Mouse (Mus musculus): Measurements from ENCODE around the gene Mprip. TPM values are rescaled to one million over a fixed set of nuclear protein-coding genes. Genes with fewer than 3 reads are reported as not detected.

Mprip gene
- polyA plus RNA-seq, 1 experiment from 2014 or later: 80.4 TPM

DNA sequence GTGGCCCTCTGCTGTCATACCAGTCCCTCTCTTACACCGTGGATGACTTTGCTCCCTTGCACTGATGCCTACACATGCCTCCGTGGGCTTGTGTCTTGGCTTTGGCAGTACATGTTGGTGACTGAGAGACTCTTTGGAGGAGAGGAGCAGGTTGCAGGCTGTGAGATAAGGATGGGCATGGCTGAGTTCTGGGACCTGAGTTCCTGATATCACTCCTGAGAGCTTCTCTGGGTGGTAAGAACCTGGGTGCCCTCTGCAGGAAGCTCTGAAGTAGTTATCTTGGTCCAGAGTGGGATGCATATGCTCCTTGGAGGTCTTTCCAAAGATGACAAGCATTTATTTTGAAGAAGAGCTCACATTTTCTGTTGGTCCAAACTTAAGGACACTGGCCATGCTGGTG is 17.6 kb downstream of the Mprip start:
- no peak overlapping the region for H3K4me2 ChIP-seq (ENCODE audit: low read depth, low read length)
- no peaks in the 10 kb centered on the region for H3K27me3 ChIP-seq (replicated peaks; ENCODE audit: control insufficient read depth, insufficient read depth, low read length)
- no peaks in the 10 kb centered on the region for H3K36me3 ChIP-seq (ENCODE audit: control insufficient read depth, insufficient read depth, low read length)
- no peak overlapping the region for H3K27ac ChIP-seq (replicated peaks; ENCODE audit: low read depth, low read length)
- H3K9ac ChIP-seq (ENCODE audit: low read depth, low read length): no peak overlapping the region
- ATAC-seq (ENCODE audit: low read depth) (no peak), DNase-seq (ENCODE audit: low spot score) (no peak)
- no peaks in the 10 kb centered on the region for H3K4me1 ChIP-seq (ENCODE audit: control insufficient read depth, insufficient read depth, low read length)
- no peaks in the 10 kb centered on the region for H3K9me3 ChIP-seq (ENCODE audit: control insufficient read depth, low read length)
- WGBS: 85% methylated on average over 2 of the region's 2 CpGs
- no peak overlapping the region for H3K4me3 ChIP-seq (ENCODE audit: low read depth, low read length)

DNA sequence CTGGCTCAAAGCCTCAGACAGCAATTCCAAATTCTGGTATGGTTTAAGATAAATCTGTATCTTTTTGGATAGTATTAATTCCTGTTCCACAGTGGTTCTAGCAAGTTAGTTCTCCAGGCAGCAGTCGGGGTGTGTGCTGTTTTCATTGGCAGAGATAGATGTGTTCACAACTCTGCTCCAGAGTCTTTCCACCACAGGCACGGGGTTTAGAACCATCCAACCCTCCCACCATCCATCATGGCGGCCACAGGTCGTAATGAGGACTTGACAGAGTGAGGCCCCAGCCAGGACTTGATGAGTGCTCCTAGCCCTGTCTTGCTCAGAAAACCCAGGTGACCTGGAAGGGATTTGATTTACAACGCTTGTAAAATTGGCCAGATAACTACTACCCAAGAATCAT is 19.0 kb downstream of the Mprip start:
- no peak for ATAC-seq (ENCODE audit: low read depth)
- no peak for DNase-seq (ENCODE audit: low spot score)
- no peaks in the 10 kb centered on the region for H3K4me1 ChIP-seq (ENCODE audit: control insufficient read depth, insufficient read depth, low read length)
- H3K9me3 ChIP-seq (ENCODE audit: control insufficient read depth, low read length): no peaks in the 10 kb centered on the region
- H3K9ac ChIP-seq (ENCODE audit: low read depth, low read length): no peak overlapping the region
- no peaks in the 10 kb centered on the region for H3K27me3 ChIP-seq (replicated peaks; ENCODE audit: control insufficient read depth, insufficient read depth, low read length)
- no peak overlapping the region for H3K27ac ChIP-seq (replicated peaks; ENCODE audit: low read depth, low read length)
- H3K4me3 ChIP-seq (ENCODE audit: low read depth, low read length): no peak overlapping the region
- H3K36me3 ChIP-seq (ENCODE audit: control insufficient read depth, insufficient read depth, low read length): no peaks in the 10 kb centered on the region
- 89% methylated on average over 5 of the region's 5 CpGs for WGBS
- H3K4me2 ChIP-seq (ENCODE audit: low read depth, low read length): no peak overlapping the region

DNA sequence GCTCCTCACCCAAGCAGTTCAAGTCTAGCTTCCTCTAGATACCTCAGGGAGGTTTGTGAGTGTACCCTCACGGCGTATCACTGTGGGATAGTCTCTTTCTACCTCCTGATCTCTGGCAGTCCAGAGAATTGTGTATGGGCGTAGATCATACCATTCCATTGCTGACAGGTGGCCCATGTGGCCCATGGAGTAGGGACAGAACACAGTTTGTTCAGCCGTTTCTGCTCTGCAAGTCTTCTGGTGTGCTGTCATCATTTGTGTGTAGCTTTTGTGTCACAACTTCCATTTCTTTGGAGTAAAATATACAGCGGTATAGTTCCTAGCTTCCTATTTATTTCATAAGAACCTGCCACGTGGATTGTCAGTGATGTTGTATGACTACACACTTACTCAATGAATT is 23.9 kb downstream of the Mprip start:
- Histone ChIP-seq H3K27me3 (replicated peaks; ENCODE audit: control insufficient read depth, insufficient read depth, low read length) (no peaks in the 10 kb centered on the region), H3K4me3 (ENCODE audit: low read depth, low read length) (no peak overlapping the region), H3K36me3 (ENCODE audit: control insufficient read depth, insufficient read depth, low read length) (no peaks in the 10 kb centered on the region; the same call in 1 of the 2 replicates), H3K9ac (ENCODE audit: low read depth, low read length) (no peak overlapping the region), H3K27ac (replicated peaks; ENCODE audit: low read depth, low read length) (no peak overlapping the region), H3K9me3 (ENCODE audit: control insufficient read depth, low read length) (no peaks in the 10 kb centered on the region), H3K4me2 (ENCODE audit: low read depth, low read length) (no peak overlapping the region), H3K4me1 (ENCODE audit: control insufficient read depth, insufficient read depth, low read length) (no peaks in the 10 kb centered on the region)
- WGBS: 92% methylated on average over 6 of the region's 6 CpGs
- ATAC-seq (ENCODE audit: low read depth) (no peak), DNase-seq (ENCODE audit: low spot score) (no peak)

DNA sequence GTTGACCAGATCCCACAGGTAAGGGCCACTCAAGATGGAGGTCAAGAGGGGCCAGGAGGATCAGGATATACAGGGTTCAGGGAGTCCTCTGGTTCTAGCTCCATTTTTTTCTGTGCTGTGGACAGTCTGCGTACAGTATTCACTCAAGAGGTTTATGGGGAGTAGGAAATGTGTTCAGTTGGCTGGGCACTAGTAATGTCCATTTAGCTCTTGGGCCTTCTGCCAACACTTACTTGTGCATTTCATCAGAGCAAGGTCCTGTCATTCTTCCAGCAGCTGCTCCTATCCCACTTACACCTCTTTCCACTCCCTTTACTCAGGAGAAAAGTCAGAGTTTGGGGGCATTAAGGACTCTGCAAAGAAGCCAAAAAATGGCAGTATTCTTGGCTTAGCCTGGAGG is 33.4 kb downstream of the Mprip start:
- Histone ChIP-seq H3K27ac (replicated peaks; ENCODE audit: low read depth, low read length) (no peak overlapping the region), H3K9ac (ENCODE audit: low read depth, low read length) (no peak overlapping the region), H3K4me1 (ENCODE audit: control insufficient read depth, insufficient read depth, low read length) (0 out of 2 replicates have a peak, but pooled peaks cover 8% of the 10 kb centered on the region), H3K27me3 (replicated peaks; ENCODE audit: control insufficient read depth, insufficient read depth, low read length) (no peaks in the 10 kb centered on the region), H3K36me3 (ENCODE audit: control insufficient read depth, insufficient read depth, low read length) (peaks cover 40% of the 10 kb centered on the region), H3K4me2 (ENCODE audit: low read depth, low read length) (no peak overlapping the region), H3K4me3 (ENCODE audit: low read depth, low read length) (no peak overlapping the region), H3K9me3 (ENCODE audit: control insufficient read depth, low read length) (no peaks in the 10 kb centered on the region)
- DNase-seq (ENCODE audit: low spot score): peak; percentile 40
- ATAC-seq (ENCODE audit: low read depth): no peak
- 82% methylated on average over 1 of the region's 1 CpGs for WGBS

DNA sequence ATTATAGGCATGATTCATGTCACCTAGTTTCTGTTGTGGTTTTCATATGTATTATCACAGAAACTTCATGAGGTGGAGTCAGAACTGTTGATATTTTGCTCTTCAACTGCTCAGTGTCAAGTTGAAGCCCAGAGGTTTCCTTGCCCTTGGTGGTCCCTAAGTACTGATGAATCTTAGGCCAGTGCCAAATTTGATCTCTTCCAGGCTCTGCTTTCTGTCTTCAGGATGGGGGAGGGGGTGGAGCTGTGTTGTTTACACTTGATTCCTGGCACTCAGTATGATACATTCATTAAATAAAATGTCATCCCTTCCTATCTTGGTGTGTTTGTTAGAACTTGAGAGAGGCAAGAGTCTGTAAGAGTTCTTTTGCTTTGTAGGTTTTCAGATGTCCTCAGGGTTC is 34.4 kb downstream of the Mprip start:
- H3K4me3 ChIP-seq (ENCODE audit: low read depth, low read length): no peak overlapping the region
- no peak overlapping the region for H3K27ac ChIP-seq (replicated peaks; ENCODE audit: low read depth, low read length)
- ATAC-seq (ENCODE audit: low read depth) (no peak), DNase-seq (ENCODE audit: low spot score) (no peak)
- H3K4me2 ChIP-seq (ENCODE audit: low read depth, low read length): no peak overlapping the region
- H3K4me1 ChIP-seq (ENCODE audit: control insufficient read depth, insufficient read depth, low read length): 0 out of 2 replicates have a peak, but pooled peaks cover 8% of the 10 kb centered on the region
- H3K36me3 ChIP-seq (ENCODE audit: control insufficient read depth, insufficient read depth, low read length): peaks cover 48% of the 10 kb centered on the region
- no peaks in the 10 kb centered on the region for H3K27me3 ChIP-seq (replicated peaks; ENCODE audit: control insufficient read depth, insufficient read depth, low read length)
- no peaks in the 10 kb centered on the region for H3K9me3 ChIP-seq (ENCODE audit: control insufficient read depth, low read length)
- no peak overlapping the region for H3K9ac ChIP-seq (ENCODE audit: low read depth, low read length)

DNA sequence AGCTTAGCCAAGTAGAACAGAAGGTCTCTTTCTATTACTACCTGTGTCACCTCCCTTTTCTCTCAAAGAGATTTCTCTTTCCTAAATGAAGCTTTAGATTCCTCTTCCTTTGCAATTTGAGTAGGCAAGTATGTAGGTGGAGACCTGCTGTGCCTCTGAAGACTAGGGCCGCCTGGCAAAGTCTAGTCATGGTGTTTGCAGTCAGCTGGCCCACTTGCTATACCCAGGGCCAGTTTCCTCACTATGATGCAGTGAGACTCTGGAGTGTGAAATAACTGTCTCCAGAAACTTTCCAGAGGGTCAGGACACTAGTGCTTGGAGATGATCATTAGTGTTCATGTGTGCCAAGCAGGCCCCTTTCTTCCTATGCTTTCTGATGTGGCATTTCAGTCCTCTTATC is 36.5 kb downstream of the Mprip start:
- Histone ChIP-seq H3K27ac (replicated peaks; ENCODE audit: low read depth, low read length) (no peak overlapping the region), H3K27me3 (replicated peaks; ENCODE audit: control insufficient read depth, insufficient read depth, low read length) (no peaks in the 10 kb centered on the region), H3K9ac (ENCODE audit: low read depth, low read length) (no peak overlapping the region), H3K9me3 (ENCODE audit: control insufficient read depth, low read length) (no peaks in the 10 kb centered on the region), H3K4me2 (ENCODE audit: low read depth, low read length) (no peak overlapping the region), H3K4me1 (ENCODE audit: control insufficient read depth, insufficient read depth, low read length) (0 out of 2 replicates have a peak, but pooled peaks cover 8% of the 10 kb centered on the region), H3K36me3 (ENCODE audit: control insufficient read depth, insufficient read depth, low read length) (peaks cover 60% of the 10 kb centered on the region), H3K4me3 (ENCODE audit: low read depth, low read length) (no peak overlapping the region)
- ATAC-seq (ENCODE audit: low read depth): no peak
- 85% methylated on average over 1 of the region's 1 CpGs for WGBS
- no peak for DNase-seq (ENCODE audit: low spot score)

DNA sequence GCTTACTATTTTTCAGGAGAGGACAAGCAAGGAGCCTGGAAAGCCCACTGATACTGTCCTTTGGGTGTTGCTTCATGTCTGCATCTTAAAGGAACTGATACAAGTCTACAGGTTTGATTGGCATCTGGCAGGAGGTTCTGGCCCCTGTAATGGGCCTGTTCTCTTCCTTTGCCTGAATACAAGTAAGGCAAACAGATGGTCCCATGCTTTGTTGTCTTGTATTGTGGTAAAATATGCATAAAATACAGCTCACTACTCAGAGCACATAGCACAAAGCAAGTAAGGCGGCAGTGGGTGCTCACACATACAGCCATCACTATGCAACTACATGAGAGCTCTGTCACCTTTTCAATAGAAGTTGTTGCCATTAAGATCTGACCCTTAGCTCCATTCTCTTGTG is 39.7 kb downstream of the Mprip start:
- Histone ChIP-seq H3K9me3 (ENCODE audit: control insufficient read depth, low read length) (no peaks in the 10 kb centered on the region), H3K4me3 (ENCODE audit: low read depth, low read length) (no peak overlapping the region), H3K27me3 (replicated peaks; ENCODE audit: control insufficient read depth, insufficient read depth, low read length) (no peaks in the 10 kb centered on the region), H3K27ac (replicated peaks; ENCODE audit: low read depth, low read length) (no peak overlapping the region), H3K9ac (ENCODE audit: low read depth, low read length) (no peak overlapping the region), H3K36me3 (ENCODE audit: control insufficient read depth, insufficient read depth, low read length) (peaks cover 64% of the 10 kb centered on the region), H3K4me1 (ENCODE audit: control insufficient read depth, insufficient read depth, low read length) (0 out of 2 replicates have a peak, but pooled peaks cover 4% of the 10 kb centered on the region), H3K4me2 (ENCODE audit: low read depth, low read length) (no peak overlapping the region)
- no peak for ATAC-seq (ENCODE audit: low read depth)
- no peak for DNase-seq (ENCODE audit: low spot score)
- WGBS: 89% methylated on average over 1 of the region's 1 CpGs

DNA sequence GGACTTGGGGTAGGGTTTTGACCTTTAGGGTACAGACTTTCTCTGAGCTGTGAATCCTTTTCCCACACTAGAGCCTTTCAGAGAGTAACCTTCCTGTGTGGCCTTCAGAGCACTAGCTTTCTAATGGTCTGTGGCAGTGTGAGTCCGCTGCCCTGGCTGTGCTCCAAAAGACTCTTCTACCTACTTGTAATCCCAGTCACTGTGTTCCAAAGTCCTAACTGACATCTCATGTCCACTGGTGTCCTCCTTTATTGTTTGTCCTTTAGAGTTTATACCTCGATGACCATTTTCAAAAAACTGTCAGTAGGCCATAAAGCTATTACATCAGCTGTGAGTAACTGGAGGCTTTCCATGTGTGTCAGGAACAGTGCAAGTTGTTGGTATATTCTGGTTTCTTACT is 44.0 kb downstream of the Mprip start:
- ATAC-seq (ENCODE audit: low read depth): no peak
- Histone ChIP-seq H3K27me3 (replicated peaks; ENCODE audit: control insufficient read depth, insufficient read depth, low read length) (no peaks in the 10 kb centered on the region), H3K36me3 (ENCODE audit: control insufficient read depth, insufficient read depth, low read length) (peaks cover 23% of the 10 kb centered on the region), H3K4me2 (ENCODE audit: low read depth, low read length) (no peak overlapping the region), H3K27ac (replicated peaks; ENCODE audit: low read depth, low read length) (0 out of 2 replicates have a peak overlapping the region, but pooled peaks have one; percentile 10), H3K9ac (ENCODE audit: low read depth, low read length) (no peak overlapping the region), H3K9me3 (ENCODE audit: control insufficient read depth, low read length) (no peaks in the 10 kb centered on the region), H3K4me1 (ENCODE audit: control insufficient read depth, insufficient read depth, low read length) (peaks cover 31% of the 10 kb centered on the region), H3K4me3 (ENCODE audit: low read depth, low read length) (no peak overlapping the region)
- 88% methylated on average over 2 of the region's 2 CpGs for WGBS
- DNase-seq (ENCODE audit: low spot score): no peak

DNA sequence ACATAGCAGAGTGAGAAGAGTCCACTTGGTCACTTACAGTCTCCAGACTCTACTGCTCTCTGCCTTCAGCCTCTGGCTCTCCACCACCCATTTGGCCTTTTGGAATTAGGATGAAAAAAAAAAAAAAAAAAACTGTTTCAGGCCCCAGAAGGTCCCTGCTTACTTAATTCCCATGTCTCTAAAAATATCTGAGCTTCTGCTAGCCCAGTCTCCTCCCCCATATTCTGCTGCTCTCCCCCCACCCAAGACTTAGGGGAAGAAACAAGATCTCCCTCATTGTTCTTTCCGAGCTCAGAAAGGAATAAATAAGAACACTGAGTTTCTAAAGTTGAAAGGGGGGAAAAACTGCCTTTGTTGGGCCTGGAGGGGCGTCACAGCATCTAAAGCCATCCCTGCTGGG is 46.4 kb downstream of the Mprip start:
- Histone ChIP-seq H3K27ac (replicated peaks; ENCODE audit: low read depth, low read length) (peak overlapping the region; percentile 93), H3K9ac (ENCODE audit: low read depth, low read length) (peak overlapping the region; percentile 38; the same call in 1 of the 2 replicates), H3K4me2 (ENCODE audit: low read depth, low read length) (peak overlapping the region; percentile 24), H3K27me3 (replicated peaks; ENCODE audit: control insufficient read depth, insufficient read depth, low read length) (no peaks in the 10 kb centered on the region), H3K4me3 (ENCODE audit: low read depth, low read length) (no peak overlapping the region), H3K4me1 (ENCODE audit: control insufficient read depth, insufficient read depth, low read length) (peaks cover 31% of the 10 kb centered on the region), H3K9me3 (ENCODE audit: control insufficient read depth, low read length) (no peaks in the 10 kb centered on the region), H3K36me3 (ENCODE audit: control insufficient read depth, insufficient read depth, low read length) (peaks cover 6% of the 10 kb centered on the region; the same call in 1 of the 2 replicates)
- WGBS: 31% methylated on average over 2 of the region's 2 CpGs
- DNase-seq (ENCODE audit: low spot score) (peak; percentile 44), ATAC-seq (ENCODE audit: low read depth) (0 out of 2 replicates have a peak, but pooled peaks have one; percentile 24)
